Mouse (Mus musculus) left cerebral cortex, adult 11 months (tissue): ENCODE results near the gene Acsbg1.
"Not testable (repeated sequence)": the region's sequence is repeated elsewhere in the genome, so short reads cannot be mapped to it uniquely, and the experiment has no call there.

ENCODE experiments used
- DNase-seq: peaks from one replicate; pipeline ENCODE4 v3.0.0; 2022; ENCODE audit warnings: low spot score

The Acsbg1 gene

DNA sequence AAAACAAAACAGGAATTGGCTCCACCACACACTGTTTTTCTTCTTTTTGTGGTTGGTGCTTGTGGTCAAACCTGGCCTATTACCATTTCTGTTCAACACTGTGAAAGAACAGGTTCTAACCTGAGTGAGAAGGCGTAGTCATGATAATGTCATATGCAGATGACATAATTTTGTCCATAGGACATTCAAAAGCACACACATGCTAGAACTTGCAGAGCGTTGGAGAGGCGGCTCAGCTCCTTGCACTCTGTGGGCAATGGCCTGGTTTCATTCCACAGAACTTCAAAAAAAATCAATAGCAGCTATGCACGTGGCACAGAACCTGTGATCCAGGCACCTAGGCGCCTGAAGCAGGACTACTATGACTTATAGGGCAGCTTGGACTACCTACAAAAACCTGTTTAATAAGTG, 48.9 kb downstream of the Acsbg1 start:
- no peak for DNase-seq

DNA sequence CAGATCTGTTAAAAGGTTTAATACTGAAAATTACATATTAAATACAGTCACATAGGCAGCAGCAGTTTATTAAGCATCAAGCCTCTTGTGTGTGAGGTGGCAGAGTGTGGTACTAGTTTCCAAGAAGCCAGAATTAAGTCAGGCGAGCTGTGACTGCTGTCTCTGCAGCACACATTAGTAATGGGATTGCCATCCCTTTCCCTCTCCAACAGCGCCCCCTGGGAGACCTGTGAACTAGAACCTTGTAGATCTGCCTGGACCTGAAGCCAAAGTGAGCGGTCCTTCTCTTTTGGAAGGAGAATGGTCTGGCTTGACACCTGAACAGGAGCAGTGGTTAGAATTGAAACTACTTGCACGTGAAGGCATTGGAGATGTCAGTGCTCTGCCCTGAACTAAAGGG, 56.8 kb downstream of the Acsbg1 start:
- DNase-seq = no peak

DNA sequence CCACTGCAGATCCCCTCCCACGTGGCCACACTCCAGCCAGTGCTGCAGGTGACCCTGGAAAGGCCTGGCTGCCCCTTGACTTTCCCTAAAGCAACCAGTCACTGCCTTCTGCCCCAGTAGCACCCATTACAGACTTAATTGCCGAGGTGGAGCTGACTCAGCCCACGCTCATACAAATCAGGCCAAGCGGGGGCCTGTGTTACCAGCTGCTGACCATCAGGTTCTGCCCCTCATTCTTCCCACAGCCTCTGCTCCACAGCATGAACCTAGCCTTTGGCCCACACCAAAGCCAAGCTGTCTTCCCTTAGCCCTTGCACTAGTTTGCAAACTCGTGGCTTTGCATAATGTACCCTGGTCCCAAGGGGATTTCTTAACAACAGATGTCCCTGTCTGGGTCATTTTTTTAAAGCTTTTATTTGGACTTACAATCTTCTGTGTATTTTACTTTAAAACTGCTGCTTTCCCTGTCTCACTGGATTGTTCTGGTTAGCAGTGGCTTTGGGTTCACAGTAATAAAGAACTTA, 57.5 kb downstream of the Acsbg1 start:
- DNase-seq = no peak

DNA sequence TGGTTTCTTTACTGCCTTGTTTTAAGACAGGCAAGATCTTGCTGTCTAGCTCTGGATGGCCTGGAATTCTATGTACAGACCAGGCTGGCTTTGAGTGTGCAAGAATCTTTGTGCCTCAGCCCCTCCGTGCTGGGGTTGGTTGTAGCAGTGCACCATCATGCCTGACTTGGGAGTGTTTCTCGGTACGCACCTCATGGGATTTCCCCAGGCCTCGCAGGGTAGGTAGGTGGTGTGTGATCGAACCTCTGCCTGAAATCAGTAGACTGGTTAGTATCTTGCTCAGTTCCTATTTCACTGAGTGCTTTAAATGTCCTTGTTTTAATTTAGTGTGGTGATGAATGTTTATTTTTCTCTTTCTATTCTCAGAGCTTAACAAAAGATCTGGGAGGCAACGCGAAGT, 58.8 kb downstream of the Acsbg1 start:
- DNase-seq = no peak

DNA sequence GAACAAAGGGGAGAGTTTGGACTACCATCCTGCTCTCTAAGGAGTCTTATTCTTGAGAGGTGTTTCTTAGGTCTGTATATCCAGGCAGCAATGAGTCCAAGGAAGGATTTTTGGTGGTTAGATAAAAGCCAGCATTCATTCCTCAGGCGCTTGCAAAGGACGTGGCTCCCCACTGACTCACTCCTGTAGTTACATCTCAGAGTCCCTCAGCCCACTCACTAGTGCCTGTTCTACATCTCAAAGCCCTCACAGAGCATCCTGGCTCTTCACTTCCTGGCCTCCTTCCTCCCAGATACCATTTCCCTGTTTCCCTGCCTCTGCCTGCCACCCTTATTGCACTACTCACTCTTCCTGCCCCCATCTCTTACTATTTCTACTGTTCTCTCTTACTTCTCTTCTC, 59.3 kb downstream of the Acsbg1 start:
- no peak for DNase-seq

DNA sequence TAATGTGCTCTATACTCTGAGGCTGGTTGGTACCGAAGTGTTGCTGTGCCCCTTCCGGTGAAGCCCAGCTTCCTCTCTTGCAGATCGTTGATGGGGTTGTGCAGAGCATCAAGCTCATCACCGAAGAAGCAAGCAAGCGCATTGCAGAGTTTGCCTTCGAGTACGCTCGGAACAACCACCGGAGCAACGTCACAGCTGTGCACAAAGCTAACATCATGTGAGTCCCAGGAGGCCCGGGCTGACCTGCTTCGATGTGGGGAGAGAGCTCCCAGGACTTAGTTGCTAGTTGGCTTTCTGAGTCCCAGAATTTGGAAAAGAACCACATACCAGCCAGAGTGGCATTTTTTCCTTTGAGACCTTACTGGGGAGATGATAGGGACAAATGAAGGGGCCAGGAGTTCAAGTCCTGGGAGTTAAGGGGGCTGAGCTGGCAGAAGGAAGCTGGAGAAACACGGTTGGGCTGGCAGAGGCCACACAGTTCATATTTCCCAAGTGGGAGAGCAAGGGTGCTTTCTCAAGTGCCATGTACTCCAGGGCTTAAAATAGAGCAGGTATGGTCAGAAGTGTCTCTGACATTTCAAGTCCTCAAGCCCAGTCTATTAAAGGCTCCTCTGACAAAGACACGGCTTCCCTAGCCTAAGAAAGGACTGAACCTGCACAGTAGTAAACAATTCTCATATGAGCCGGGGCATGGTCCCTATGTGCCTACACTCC, 64.8 kb downstream of the Acsbg1 start:
- no peak for DNase-seq

DNA sequence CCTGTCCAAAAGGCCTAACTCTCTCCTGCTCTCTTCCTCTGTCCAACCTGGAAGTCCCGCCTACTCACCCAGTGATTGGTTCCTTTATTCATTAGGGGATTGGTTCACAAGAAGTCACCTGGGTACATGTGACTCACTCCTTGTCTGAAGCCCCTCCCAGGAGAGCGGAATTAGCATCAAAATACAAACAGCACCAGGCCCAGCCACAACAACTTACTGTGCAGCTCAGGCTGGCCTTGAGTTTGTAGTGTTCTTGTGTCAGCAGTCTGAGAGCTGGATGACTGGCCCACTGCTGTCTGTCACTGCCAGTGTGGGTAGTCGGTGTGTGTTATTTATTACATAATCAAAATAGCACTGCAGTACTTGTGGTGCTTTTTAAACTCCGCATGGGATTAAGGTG, 68.0 kb downstream of the Acsbg1 start:
- not testable (repeated sequence) for DNase-seq

DNA sequence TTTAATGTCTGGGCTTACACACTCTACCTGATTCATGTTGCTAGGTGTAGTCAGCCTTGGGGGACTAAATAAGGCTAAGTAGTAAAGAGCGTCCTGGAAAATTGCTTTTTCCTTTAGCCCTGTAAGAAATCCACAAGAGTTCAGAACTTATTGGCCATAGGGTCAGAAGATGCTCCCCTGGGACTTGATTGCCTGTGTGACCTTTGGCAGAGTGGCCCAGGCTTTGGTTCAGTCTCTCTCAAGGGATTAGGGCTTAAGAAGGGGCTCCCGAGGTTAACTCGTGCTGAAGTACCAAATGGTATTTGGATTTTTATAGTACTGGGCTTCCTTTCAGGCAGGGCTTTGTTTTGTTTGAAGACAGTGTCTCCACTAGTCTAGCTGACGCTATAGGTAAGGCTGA, 73.8 kb downstream of the Acsbg1 start:
- DNase-seq = no peak

DNA sequence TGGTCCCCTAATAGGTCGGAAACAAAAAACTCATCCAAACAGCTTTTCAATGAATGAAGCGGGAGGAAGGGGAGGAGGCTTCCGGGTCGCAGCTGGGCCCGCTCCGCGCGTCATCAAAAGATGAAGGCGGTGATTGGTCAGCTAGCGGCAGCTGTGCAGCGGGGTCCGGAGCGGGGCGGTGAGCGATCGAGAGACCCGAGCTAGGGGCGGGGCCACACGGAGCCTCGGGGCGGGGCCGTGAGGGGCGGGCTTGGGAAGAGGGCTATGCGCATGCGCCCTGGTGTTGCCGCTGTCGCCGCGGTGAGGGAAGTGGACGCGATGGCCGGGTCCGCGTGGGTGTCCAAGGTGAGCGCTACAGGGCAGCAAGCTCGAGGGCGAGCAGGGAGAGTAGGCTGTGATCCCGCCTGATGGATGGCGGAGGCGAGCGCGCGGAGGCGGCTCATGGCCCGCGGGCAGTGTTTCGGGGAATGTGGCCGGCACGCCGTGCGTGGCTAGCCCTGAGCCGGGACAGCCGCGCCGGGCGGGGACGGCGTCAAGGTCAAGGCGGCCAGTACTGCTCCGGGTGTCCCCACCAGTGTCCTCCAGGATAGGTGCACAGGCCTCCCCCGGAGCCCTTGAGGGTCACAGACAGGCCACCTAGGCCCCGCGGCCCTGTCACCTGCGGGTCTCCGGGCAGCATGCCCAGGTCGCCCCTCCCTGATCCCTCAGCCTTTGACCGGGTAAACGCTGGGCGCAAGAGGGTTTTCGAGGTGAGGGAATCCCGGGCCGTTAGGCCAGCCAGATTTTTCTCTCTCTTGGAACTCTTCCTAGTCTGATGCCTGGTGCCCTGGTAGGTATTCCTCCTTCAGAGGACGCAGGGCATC, 75.2 kb downstream of the Acsbg1 start, which contains the start of gene Idh3a:
Gene Idh3a (plus strand): TSS at position 136 of the 863 bp plus-strand sequence.
- DNase-seq = peak; percentile 96

DNA sequence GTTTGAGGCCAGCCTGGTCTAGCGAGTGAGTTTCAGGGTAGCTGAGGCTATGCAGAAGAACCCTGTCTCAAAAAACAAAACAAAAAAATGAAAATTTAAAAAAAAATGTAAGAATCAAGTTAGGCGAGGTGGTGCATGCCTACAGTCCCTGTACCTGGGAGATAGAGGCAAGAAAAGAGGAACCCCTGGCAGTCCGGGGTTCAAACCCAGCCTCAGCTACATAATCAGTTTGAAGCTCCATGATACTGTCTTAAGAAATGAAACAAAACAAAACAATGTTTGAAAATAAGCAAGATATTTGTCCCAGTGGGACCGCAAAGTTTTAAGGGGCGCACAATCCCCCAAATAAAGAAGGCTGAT, 75.9 kb downstream of the Acsbg1 start:
- DNase-seq = no peak

DNA sequence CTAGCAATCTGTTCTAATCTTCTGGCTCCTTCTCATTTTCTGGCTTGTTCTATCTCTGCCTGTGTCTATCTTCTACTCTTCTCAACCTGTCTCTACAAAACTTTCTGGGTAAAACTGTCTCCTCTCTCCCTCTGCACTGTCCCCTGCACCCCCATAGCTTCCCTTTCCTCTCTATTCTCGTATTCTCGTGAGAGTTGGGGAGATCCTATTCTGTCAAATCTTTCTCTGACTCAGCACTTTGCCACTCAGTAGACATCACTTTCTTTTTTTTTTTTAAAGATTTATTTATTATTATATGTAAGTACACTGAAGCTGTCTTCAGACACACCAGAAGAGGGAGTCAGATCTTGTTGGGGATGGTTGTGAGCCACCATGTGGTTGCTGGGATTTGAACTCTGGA, 77.5 kb downstream of the Acsbg1 start:
- not testable (repeated sequence) for DNase-seq

DNA sequence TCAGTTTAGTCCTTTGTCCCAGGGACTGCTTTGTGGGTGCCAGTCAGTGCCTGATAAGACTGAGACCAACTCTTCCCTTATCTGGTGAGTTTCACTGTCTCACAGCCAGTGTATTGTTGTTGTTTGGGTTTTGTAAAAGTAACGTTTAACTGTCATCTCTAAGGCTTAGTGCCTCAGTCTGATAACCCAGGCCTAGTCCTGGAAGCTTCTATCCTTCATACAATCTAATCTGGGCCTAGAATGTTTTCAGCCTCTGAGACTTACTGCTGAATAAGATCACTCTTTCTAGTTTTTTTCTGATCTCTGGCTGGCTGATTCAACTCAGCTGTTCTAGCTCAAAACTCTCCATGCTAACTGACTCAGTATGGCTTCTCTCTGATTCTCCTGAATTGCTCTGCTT, 78.0 kb downstream of the Acsbg1 start:
- no peak for DNase-seq

DNA sequence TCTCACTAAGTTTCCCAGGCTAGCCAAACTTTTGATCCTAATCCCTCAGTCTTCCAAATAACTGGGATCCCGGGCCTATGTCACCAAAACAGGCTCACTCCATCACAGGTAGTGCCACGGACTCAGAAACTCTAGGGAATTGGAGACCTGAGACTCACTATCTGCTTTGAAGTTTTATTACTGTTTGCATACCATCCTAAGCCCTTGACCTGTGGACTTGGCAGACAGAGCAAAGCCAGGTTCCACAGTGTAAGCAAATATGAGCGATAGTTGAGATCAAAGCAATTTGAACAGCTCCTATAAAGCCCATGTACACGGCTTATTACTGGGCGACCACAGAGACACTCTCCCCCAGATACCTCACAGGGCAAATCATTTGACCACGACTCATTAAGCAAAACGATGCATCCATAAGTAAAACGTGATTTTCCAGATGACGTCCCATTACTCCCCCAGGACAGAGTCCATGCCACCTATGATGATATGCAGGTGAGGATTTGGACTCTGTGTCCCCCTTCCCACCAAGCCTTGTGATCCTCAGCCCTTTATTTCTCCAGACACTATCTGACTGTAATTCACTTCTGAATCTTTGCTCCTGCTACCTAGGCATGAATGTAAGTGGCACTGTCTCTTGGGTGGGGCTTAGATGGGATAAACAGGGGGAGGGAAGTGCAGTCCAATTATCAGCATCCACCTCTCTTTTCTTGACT, 90.4 kb downstream of the Acsbg1 start:
- DNase-seq = no peak

DNA sequence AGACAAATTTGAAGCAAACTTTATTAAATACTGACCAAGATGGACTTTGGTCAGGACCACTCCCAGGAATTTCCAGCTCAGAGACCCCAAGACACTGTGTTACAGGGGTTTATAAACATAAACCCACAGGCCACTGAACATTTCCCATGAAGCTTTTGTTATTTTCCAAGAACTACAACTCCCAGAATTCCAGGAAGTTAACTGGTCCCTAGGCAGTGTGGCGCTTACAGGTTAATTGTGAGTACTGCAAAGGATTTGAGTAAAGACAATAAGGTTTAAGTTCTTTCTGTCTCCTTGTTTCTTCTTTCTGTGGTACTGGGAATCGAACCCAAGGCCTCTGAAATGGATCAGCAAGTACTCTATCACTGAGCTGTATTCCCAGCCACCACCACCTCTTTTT, 92.9 kb downstream of the Acsbg1 start:
- DNase-seq = no peak

DNA sequence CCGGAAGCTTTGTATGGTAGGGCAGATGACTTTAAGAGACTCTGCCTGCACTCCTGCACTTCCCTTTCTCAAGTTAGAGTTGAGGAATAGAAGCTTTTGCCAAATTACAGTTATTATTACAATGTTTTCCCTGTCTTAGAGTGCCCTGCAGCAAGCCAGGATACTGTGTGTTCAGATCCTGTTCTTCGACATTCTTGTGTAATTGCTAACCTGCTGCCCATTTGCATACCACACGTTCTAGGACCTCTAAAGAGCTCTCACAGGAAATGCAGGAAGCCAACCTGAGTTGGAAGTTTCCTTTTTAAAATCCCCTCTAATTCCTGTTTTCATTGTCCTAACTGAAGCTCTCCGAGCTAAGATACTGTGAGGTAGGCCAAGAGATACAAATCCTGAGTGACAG, 94.7 kb downstream of the Acsbg1 start:
- DNase-seq = no peak

DNA sequence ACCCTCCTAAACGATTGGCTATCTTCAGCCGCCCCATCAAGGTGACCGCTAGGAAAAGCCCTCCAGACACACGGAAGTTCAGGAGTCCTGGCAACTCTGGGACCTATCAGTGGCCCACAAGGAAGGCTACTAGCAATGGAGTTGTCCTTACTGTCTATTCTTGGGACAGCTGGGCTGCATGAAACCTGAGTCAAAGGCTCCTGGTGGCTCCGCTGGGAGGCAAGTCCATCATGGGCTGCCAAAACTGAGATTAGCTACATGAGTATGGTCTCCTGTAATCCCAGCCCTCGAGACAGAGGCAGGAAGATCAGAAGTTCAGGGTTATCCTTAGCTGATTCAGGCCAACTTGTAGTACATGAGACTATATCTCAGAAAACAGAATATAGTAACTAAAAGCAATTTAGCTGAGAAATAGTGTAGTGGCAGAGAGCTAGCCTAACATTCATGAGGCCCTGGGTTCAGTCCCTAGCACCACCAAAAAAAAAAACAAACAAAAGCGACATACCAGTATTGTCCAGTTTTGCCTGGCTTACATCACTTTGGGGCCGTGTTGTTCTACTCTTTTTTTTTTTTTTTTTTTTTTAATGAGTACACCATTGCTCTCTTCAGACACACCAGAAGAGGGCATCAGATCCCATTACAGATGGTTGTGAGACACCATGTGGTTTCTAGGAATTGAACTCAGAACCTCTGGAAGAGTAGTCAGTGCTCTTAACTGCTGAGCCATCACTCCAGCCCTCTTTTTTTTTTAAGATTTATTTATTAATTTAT, 100.7 kb downstream of the Acsbg1 start:
- DNase-seq = no peak

DNA sequence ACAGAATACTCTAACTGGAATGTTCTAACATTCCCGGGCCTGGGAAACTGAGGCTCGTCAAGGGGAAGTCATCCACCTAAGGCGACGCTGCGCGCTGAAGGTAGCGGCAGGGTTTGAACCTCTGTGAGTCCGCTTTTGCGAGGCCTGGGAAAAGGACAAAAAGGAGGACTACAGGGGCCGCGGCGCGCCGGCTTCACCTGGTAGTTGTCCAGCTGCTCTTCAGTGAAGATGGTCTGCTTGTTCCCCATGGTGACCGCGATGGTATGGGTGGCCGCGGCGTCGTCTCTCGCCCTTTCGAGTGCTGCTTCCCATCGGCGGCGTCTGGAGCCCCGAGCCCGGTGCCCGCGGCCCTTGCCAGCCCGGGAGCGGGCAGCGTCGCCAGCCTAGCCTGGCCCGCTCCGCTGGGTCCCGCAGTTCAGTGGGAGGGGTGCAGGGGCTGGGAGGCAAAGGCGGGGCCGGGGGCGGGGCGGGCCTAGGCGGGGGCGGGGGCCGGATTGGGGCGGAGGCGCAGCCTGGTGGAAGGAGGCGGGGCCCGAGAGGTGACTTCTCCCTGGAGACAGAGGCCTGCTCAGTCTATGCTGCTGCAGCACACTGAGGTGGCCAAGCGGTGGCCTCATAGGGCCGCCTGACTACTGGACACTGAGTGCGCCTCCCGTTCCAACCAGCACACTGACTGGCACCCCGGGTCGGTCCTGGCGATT, 101.7 kb downstream of the Acsbg1 start, which contains the start of gene Cib2:
Gene Cib2 (minus strand): TSS at position 448 of the 701 bp plus-strand sequence.
- peak; percentile 62 for DNase-seq

DNA sequence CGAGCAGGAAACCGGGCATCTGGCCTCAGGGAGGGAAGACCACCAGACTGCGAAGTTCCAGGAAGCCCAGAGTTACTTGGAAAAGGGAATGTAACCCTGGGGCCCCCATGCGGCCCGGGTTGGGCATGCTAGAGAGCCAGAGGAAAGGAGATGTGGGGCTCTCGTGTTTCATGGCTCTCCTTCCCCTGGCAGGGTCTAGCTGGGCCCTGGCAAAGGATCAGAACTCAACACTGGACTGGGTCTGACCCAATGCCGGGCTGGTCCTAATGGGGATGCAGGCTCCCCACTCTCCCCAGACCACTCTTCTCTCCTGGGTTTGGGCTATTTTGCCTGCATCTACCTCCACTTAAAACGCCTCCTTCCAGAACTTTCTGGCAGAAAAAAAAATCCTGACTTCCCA, 102.9 kb downstream of the Acsbg1 start:
- no peak for DNase-seq

DNA sequence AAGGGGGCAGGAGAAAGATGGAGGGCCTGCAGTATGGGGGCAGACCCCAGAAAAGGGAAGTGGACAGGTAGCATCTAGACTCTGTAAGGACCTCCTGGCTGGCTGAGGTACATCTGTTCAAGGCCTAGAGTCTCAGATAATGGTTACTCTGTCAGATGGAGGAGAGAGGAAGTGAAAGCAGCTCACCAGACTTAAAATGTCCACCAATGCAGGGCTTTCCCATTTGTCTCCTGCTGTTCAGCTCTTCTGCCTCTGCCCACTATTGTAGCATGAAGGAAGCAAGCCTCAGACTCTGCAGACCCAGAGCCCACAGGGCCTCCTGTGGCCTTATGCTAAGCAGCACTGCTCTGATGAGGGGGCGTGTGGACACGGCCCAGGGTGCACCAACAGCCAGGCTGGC, 106.6 kb downstream of the Acsbg1 start:
- no peak for DNase-seq
